Mouse (Mus musculus) lung, embryonic 16.5 days (tissue): Measurements from ENCODE around the gene Ampd2. TPM values are rescaled to one million over a fixed set of nuclear protein-coding genes. Genes with fewer than 3 reads are reported as not detected.

Experiments used
- ATAC-seq: fragments of 200-750 bp; cut with Nextera tagmentation; 2 replicates; pipeline ENCODE4 v1.8.0; 2017; ENCODE audit warnings: low read depth, mild to moderate bottlenecking, moderate library complexity
- H3K27ac ChIP-seq: fragments of 300-500 bp; sonication (generic); 2 replicates; pipeline ENCODE4 v1.5.1; 2014; ENCODE audit warnings: mild to moderate bottlenecking, control low read depth, low read length
- H3K27me3 ChIP-seq: fragments of 300-500 bp; sonication (generic); 2 replicates; pipeline ENCODE4 v1.6.1; 2014; ENCODE audit warnings: low read depth, low read length, mixed read lengths; ENCODE audit not compliant: control insufficient read depth, insufficient read depth
- H3K36me3 ChIP-seq: fragments of 300-500 bp; sonication (generic); 2 replicates; pipeline ENCODE4 v1.6.1; 2014; ENCODE audit warnings: low read length; ENCODE audit not compliant: control insufficient read depth, insufficient read depth
- H3K4me1 ChIP-seq: fragments of 300-500 bp; sonication (generic); replicated peaks from 2 replicates; pipeline ENCODE4 v1.6.1; 2014; ENCODE audit warnings: low read length, mixed read lengths; ENCODE audit not compliant: control insufficient read depth, insufficient read depth
- H3K4me2 ChIP-seq: fragments of 300-500 bp; sonication (generic); 2 replicates; pipeline ENCODE4 v1.6.1; 2014; ENCODE audit warnings: low read depth, low read length, control low read depth
- H3K4me3 ChIP-seq: fragments of 300-500 bp; sonication (generic); 2 replicates; pipeline ENCODE4 v1.5.1; 2014; ENCODE audit warnings: mild to moderate bottlenecking, low read length, control low read depth
- H3K9ac ChIP-seq: fragments of 300-500 bp; sonication (generic); 2 replicates; pipeline ENCODE4 v1.6.1; 2014; ENCODE audit warnings: low read length, control low read depth
- H3K9me3 ChIP-seq: fragments of 300-500 bp; sonication (generic); 2 replicates; pipeline ENCODE4 v1.6.1; 2016; ENCODE audit warnings: low read length; ENCODE audit not compliant: control insufficient read depth
- WGBS: fragments of 180-500 bp; shearing (Covaris S2); extraction: QIAGEN DNeasy Blood & Tissue Kit; methylation state at CpG from one replicate; pipeline ENCODE4 v1.1.7; 2014; 5-methylcytosine and 5-hydroxymethylcytosine counted together
- polyA plus RNA-seq: library from polyadenylated mRNA; unstranded; fragments of >200 nt; fragmentation: Nextera tagmentation; extraction: Ambion mirVana; gene quantifications from 2 replicates; pipeline ENCODE4 v1.2.1, GENCODE M21; 2015

Gene Ampd2
- polyA plus RNA-seq, 1 experiment from 2014 or later, result 34.5 TPM

GRCm38 (mm10) chr3:108124131-108124530, 37.7 kb upstream of the Ampd2 start:
- H3K4me1 ChIP-seq, result peaks cover 6% of the 10 kb centered on the region
- no peak overlapping the region for H3K27ac ChIP-seq
- peaks cover 8% of the 10 kb centered on the region for H3K36me3 ChIP-seq
- H3K9ac ChIP-seq, result no peak overlapping the region
- 32% methylated on average over 1 of the region's 1 CpGs for WGBS
- no peak overlapping the region for H3K4me3 ChIP-seq
- no peaks in the 10 kb centered on the region for H3K9me3 ChIP-seq
- H3K4me2 ChIP-seq, result no peak overlapping the region
- no peaks in the 10 kb centered on the region for H3K27me3 ChIP-seq
- no peak for ATAC-seq

GRCm38 (mm10) chr3:108123242-108123641, 36.8 kb upstream of the Ampd2 start:
- Histone ChIP-seq H3K4me1 (peaks cover under 1% of the 10 kb centered on the region), H3K9ac (no peak overlapping the region), H3K9me3 (no peaks in the 10 kb centered on the region), H3K4me3 (no peak overlapping the region), H3K27ac (no peak overlapping the region), H3K36me3 (peaks cover 10% of the 10 kb centered on the region), H3K27me3 (no peaks in the 10 kb centered on the region), H3K4me2 (no peak overlapping the region)
- WGBS, result 77% methylated on average over 5 of the region's 5 CpGs
- no peak for ATAC-seq

- H3K9ac ChIP-seq, result no peak overlapping the region
- WGBS, result 72% methylated on average over 3 of the region's 3 CpGs
- no peaks in the 10 kb centered on the region for H3K27me3 ChIP-seq
- H3K4me2 ChIP-seq, result no peak overlapping the region
- no peaks in the 10 kb centered on the region for H3K9me3 ChIP-seq
- peaks cover 15% of the 10 kb centered on the region for H3K36me3 ChIP-seq
- H3K27ac ChIP-seq, result no peak overlapping the region
- H3K4me1 ChIP-seq, result no peaks in the 10 kb centered on the region
- H3K4me3 ChIP-seq, result no peak overlapping the region
- no peak for ATAC-seq
Measured at GRCm38 (mm10) chr3:108121101-108121500, 34.6 kb upstream of the Ampd2 start.

- 92% methylated on average over 6 of the region's 6 CpGs for WGBS
- Histone ChIP-seq H3K9ac (no peak overlapping the region), H3K27me3 (no peaks in the 10 kb centered on the region), H3K4me2 (no peak overlapping the region), H3K27ac (no peak overlapping the region), H3K4me3 (no peak overlapping the region), H3K4me1 (no peaks in the 10 kb centered on the region), H3K9me3 (no peaks in the 10 kb centered on the region), H3K36me3 (peaks cover 18% of the 10 kb centered on the region)
- no peak for ATAC-seq
Measured at GRCm38 (mm10) chr3:108117465-108117864, 31.0 kb upstream of the Ampd2 start.

GRCm38 (mm10) chr3:108113591-108114289, 27.3 kb upstream of the Ampd2 start:
- H3K9ac ChIP-seq, result no peak overlapping the region
- H3K4me1 ChIP-seq, result no peaks in the 10 kb centered on the region
- WGBS, result 74% methylated on average over 7 of the region's 7 CpGs
- H3K9me3 ChIP-seq, result no peaks in the 10 kb centered on the region
- H3K27ac ChIP-seq, result no peak overlapping the region
- H3K4me2 ChIP-seq, result no peak overlapping the region
- no peak overlapping the region for H3K4me3 ChIP-seq
- H3K27me3 ChIP-seq, result no peaks in the 10 kb centered on the region
- H3K36me3 ChIP-seq, result peaks cover 29% of the 10 kb centered on the region
- no peak for ATAC-seq

- Histone ChIP-seq H3K4me2 (no peak overlapping the region), H3K4me1 (no peaks in the 10 kb centered on the region), H3K36me3 (peaks cover 37% of the 10 kb centered on the region), H3K9ac (no peak overlapping the region), H3K27ac (no peak overlapping the region), H3K4me3 (no peak overlapping the region), H3K9me3 (no peaks in the 10 kb centered on the region), H3K27me3 (no peaks in the 10 kb centered on the region)
- no peak for ATAC-seq
- WGBS, result 79% methylated on average over 4 of the region's 4 CpGs
Measured at GRCm38 (mm10) chr3:108112666-108113065, 26.2 kb upstream of the Ampd2 start.

- Histone ChIP-seq H3K4me3 (no peak overlapping the region), H3K9ac (no peak overlapping the region), H3K9me3 (no peaks in the 10 kb centered on the region), H3K27me3 (no peaks in the 10 kb centered on the region), H3K4me1 (no peaks in the 10 kb centered on the region), H3K27ac (no peak overlapping the region), H3K4me2 (no peak overlapping the region), H3K36me3 (peaks cover 36% of the 10 kb centered on the region)
- WGBS, result 74% methylated on average over 7 of the region's 7 CpGs
- no peak for ATAC-seq
Measured at GRCm38 (mm10) chr3:108112246-108112645, 25.8 kb upstream of the Ampd2 start.

GRCm38 (mm10) chr3:108111320-108111719, 24.9 kb upstream of the Ampd2 start:
- Histone ChIP-seq H3K27me3 (no peaks in the 10 kb centered on the region), H3K4me1 (no peaks in the 10 kb centered on the region), H3K9me3 (no peaks in the 10 kb centered on the region), H3K36me3 (peaks cover 35% of the 10 kb centered on the region), H3K27ac (no peak overlapping the region), H3K4me2 (no peak overlapping the region), H3K9ac (no peak overlapping the region), H3K4me3 (no peak overlapping the region)
- 70% methylated on average over 5 of the region's 5 CpGs for WGBS
- no peak for ATAC-seq

- H3K36me3 ChIP-seq, result peaks cover 23% of the 10 kb centered on the region
- no peak overlapping the region for H3K4me3 ChIP-seq
- H3K9me3 ChIP-seq, result no peaks in the 10 kb centered on the region
- no peak for ATAC-seq
- H3K27me3 ChIP-seq, result no peaks in the 10 kb centered on the region
- H3K4me2 ChIP-seq, result no peak overlapping the region
- H3K4me1 ChIP-seq, result no peaks in the 10 kb centered on the region
- H3K9ac ChIP-seq, result no peak overlapping the region
- WGBS, result 79% methylated on average over 3 of the region's 3 CpGs
- no peak overlapping the region for H3K27ac ChIP-seq
Measured at GRCm38 (mm10) chr3:108105281-108105680, 18.8 kb upstream of the Ampd2 start.
